Mouse (Mus musculus) layer of hippocampus, adult 9-11 months (tissue): ENCODE data around the gene Ssu2.
A peak's percentile ranks its signal among the peaks of the same experiment; 100 is the strongest.

Source experiments
- DNase-seq: peaks from one replicate; pipeline ENCODE4 v3.0.0; 2022

Gene Ssu2

DNA sequence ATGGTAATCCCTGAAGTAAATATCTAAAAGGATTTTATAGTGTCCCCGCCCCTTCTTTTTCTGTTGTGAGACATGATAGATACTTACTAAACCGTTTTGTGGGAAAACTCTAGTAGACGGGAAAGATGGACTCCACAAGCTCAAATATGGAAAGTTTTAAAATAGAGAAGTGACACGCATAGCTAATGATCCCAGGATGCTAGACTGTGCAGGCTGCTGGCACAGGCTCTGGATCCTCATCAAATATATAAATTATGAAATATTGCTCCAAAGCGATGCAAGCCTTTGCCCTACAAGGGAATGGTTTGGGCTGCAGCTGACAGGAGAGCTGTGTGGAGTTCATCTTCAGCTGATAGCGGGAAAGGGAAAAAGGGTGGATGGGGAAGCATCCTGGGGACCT, 50.2 kb downstream of the Ssu2 start:
- no peak for DNase-seq

GRCm38 (mm10) chr6:112333930-112334329, 53.9 kb downstream of the Ssu2 start:
- DNase-seq = no peak

GRCm38 (mm10) chr6:112331223-112331598, 56.6 kb downstream of the Ssu2 start:
- no peak for DNase-seq

GRCm38 (mm10) chr6:112330520-112331222, 57.2 kb downstream of the Ssu2 start:
- DNase-seq = no peak

GRCm38 (mm10) chr6:112327793-112328192, 60.0 kb downstream of the Ssu2 start:
- DNase-seq = no peak

DNA sequence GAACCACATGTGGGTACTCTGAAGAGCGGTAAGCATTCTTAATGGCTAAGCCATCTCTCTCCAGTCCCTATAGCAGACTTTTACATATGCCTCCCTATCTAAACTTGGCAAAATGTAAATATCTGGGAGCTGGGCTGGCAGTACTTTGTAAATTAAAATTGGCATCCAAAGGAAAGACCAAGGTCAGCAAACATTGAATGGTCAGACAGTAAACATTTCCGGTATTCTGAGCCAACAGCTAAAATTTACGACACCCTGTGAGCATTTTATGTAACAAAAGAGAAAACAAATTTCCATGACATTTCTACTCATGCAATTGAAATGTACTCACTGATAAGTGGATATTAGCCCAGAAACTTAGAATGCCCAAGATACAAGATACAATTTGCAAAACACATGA, 62.6 kb downstream of the Ssu2 start:
- DNase-seq = no peak

DNA sequence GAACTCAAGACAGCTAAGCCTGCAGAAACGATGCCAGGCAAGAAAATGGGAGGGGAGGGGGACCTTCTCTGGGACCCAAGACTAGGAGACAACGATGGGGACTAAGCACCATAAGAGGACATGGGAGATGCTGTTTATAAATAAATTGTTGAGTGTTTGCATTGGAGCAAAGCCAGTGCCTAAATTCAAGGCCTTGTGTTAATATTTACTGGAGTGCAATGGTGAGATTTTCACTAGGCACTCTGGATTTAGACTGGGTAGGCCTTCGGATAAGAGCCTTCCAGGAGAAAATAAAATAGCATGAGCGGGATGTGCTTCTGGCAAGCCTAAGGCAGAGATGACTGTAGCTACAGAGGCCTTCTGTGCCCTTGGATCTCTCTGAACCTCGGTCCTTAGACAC, 64.9 kb downstream of the Ssu2 start:
- DNase-seq = no peak

DNA sequence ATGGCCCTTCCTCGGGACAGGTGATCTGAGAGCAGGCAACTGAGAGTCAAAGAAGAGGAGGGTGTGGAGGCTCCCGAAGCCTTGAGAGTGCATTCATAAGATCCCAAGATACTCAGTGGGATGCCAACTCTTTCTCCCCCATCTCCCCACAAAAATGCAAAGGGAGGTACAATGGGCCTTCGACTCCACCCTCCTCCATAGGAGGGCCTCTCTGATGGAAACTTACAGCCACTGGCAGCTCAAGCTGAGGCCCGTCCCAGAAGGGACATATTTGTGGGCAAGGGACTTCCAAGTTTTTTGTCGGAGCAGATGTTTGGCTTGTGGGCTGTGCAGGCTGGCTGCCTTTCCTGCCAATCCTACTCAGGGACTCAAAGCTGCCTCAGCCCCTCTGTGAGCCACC, 67.1 kb downstream of the Ssu2 start:
- DNase-seq = no peak

DNA sequence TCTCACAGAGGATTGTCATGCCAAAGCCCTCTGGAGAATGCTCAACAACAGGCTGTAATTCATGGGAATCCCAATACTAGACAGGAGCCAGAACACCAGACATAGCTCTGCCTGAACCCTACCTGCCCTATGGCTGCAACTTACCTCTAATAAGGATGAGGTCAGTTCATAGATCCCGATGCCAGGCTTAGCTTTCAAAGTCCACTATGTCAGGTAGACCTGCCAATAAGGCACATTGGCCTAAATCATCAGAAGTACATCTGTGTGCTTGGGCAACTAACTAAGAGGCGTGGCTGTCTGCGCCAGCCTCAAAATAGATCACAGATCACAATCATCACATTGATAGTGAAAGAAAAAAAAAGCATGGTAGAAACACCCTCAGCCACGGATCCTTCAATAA, 68.4 kb downstream of the Ssu2 start:
- no peak for DNase-seq

DNA sequence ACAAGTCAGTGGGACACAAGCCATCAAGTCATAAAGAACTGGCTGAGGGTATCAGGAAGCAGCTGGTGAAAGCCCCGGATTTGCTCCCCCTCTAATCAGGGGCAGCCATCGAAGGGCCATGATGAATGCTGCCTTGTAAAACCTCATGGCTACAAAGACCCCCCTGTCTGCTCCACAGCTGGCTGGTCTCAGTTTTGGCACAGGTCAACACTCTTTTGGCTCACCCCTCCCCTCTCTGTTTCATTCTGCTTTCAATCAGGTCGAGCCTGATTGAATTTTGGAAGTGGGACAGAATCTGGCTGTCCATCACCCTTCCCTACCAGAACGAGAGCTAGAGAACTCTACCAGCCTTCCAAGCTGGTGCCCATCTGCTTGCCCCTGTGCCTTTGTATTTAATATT, 76.4 kb downstream of the Ssu2 start:
- peak; percentile 35 for DNase-seq

DNA sequence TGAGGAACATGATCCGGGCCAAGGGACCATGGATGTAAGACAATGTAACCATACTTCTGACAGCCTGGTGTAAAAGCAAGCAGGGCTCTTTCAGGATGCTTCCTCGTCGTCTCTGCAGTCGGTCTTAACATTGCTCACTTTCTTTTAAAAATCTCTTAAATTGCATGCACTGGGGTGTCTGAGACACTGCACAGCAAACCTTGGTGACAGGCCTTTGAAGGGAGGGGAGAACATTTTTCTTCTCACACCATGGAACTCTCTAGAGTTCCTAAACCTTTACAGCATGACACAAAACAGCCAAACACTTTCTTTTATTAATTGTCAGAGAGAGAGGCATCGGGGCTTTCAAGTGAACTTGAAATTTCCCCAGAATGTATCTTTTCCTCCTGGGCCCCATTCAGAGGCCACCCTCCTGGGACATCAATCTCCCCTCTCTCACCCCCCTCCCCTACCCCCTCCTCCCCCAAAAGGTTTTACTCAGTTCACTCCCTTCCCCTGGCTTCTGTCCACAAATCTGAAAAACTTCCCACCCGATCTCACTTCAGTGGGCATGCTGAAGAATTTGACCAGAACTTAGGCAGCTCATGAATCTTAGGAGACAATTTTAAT, 78.4 kb downstream of the Ssu2 start:
- no peak for DNase-seq
